Mouse (Mus musculus) liver, postnatal 0 days (tissue): ENCODE results near the gene Gm20388.

Experiments used
- CTCF ChIP-seq: sonication (generic); IDR thresholded peaks from 2 replicates; pipeline ENCODE4 v1.5.1; 2016; ENCODE audit warnings: antibody characterized with exemption, low read depth
- EP300 ChIP-seq: IDR thresholded peaks from 2 replicates; pipeline ENCODE4 v1.6.1; 2016; ENCODE audit warnings: antibody characterized with exemption, low read depth, mild to moderate bottlenecking

- TF ChIP-seq CTCF (no peak), EP300 (peak; percentile 45; the same call in 1 of the 2 replicates)
Measured at GRCm38 (mm10) chr8:121376116-121376950, 1465.7 kb downstream of the Gm20388 start.
